Mouse (Mus musculus): ENCODE measurements around the gene Capza1.
"Not testable (repeated sequence)": the region's sequence is repeated elsewhere in the genome, so short reads cannot be mapped to it uniquely, and the experiment has no call there.

Capza1 gene

DNA sequence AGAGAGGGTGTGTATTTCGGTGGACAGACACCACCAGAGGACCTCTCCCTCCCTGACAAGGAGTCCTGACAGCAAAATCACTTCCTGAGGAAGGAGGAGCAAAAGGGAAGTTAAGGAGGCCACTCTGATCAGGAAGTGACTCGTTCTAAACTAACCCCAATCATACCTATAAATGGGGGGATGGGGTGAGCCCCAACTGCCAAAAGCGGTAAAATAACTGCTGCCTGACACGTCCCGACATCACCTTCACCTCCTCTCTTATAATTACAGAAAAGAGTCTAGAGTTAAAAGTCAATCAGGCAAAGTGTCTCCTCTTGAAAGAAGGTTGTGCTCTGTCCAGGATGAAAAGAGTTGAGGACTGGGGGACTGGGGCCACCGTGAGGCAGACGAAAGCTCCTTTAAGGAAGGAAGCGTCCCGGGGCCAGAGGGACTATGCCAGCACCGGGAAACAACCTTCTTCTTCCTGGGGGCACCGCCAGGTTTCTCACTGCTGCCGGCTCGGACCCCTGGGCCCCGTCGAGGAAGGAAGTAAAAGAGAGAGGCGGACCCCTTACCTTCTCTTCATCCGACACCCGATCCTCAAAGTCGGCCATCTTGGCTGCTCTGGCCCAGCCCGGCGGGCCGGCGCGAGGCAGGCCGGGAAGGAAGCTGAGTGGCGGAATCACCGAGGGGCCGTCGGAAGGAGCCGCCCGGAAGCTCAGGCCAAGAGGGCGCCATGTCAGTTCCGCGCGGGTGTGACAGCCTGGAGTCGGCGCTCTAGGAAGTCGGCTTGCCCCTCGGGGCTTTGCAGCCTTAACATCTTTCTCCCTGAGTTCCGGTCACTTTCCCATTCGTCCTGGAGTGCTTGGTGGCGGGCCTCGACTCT is at the start of gene Capza1, which contains the start of gene St7l:
Capza1 (minus strand) TSS at position 720 of the 865 bp plus-strand sequence.
St7l (plus strand) TSS at position 220 of the 865 bp plus-strand sequence.
- DNase-seq: peak; percentile 93

GRCm38 (mm10) chr3:104909195-104909594 is 44.9 kb upstream of the Capza1 start:
- DNase-seq: no peak

GRCm38 (mm10) chr3:104906007-104906406 is 41.7 kb upstream of the Capza1 start:
- DNase-seq: peak; percentile 39

GRCm38 (mm10) chr3:104905389-104905788 is 41.1 kb upstream of the Capza1 start:
- DNase-seq: peak; percentile 42

GRCm38 (mm10) chr3:104901154-104901553 is 36.8 kb upstream of the Capza1 start:
- DNase-seq: no peak

DNA sequence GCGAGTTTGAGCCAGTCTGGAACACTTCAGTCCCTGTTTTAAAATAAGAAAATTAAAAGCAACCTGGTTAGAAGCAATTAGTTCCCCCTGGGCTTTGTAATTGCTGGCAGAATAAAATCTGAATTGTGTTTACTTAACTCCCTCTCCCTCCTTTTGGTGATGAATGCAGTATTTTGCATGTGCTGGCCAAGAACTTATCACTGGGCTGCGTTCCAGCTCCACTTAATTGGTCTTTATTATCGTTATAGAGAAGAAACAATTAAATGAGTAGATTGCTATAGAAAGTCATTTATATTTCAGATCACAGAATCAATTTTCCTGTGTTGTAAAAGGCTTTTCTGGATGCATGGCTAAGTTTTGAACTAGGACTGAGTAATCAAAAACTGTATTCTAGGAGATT is 31.8 kb upstream of the Capza1 start:
- no peak for DNase-seq

DNA sequence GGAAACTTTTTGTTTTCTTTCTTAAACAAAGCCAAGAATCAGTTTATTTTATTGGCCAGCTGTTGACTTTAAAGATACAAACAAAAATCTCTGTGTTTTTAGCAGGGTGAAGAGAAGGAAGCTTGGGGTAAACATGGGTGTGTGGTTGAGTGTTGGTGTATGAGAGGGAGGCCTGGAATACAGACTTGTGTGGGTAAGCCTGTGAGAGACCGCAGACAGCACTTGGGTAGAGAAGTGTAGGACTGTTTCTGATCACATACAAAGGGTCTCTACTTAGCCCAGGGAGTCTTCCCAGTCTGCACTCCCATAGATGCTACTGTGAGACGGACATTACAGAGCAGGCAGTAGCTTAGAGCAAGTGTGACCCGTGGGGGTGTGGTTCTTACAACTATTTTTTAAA is 24.3 kb upstream of the Capza1 start:
- DNase-seq: no peak

- no peak for DNase-seq
Observed at GRCm38 (mm10) chr3:104869611-104870010, 5.3 kb upstream of the Capza1 start.

- DNase-seq: not testable (repeated sequence)
Observed at GRCm38 (mm10) chr3:104866674-104867073, 2.4 kb upstream of the Capza1 start.

- DNase-seq: no peak
Observed at GRCm38 (mm10) chr3:104865341-104865788, 1.1 kb upstream of the Capza1 start.

DNA sequence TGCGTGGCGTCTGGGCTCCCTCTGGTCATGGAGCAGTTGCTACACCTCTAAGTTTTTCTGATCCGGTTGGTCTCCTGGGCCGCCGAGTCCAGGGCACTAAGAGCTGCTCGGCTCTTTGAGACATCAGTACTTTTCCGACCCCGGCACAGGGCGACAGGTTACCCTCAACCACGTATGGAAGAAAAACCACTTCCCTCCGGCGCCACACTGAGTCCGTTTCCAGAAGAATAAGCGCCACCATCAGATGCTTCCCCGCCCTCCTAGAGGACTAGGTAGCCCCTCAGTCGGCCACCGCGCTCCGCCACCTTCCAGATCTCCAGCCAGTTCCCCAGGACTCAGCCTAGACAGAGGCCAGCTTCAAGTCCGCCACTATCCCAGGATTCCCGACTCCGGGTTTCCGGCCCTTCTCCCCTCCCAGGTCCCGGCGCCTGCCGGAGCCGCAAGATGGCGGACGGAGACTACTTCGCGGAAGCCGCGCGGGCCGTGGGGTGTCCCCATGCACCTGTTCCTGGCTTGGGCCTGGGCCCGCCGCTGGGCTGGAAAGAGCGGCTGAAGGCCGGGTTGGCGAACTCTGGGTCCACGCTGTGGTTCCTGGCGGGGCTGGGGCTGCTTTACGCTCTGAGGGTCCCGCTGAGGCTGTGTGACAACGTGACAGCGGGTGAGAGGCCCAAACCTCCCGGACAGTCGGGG is 491 bp upstream of the Capza1 start:
- DNase-seq: peak; percentile 92

DNA sequence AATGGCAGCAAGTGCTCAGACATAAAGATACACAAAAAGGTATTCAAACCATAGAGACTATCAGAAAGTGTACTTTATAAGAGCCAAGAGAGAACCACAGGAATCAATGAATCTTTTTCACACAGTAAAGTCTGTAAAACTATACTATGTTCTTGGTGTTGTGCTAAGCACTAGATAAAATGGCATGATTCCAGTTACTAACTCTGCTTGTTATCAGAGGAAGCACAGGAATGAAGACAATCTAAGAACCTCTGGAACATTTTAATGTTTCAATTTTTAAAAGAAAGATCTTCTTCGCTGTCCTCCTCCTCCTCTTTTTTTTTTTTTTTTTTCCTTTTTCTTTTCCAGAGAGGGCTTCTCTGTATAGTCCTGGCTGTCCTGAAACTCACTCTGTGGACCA is 5.7 kb downstream of the Capza1 start:
- DNase-seq: no peak

- DNase-seq: no peak
Observed at GRCm38 (mm10) chr3:104856106-104856505, 8.2 kb downstream of the Capza1 start.

- no peak for DNase-seq
Observed at GRCm38 (mm10) chr3:104854866-104855265, 9.4 kb downstream of the Capza1 start.

- DNase-seq: no peak
Observed at GRCm38 (mm10) chr3:104854465-104854864, 9.8 kb downstream of the Capza1 start.

DNA sequence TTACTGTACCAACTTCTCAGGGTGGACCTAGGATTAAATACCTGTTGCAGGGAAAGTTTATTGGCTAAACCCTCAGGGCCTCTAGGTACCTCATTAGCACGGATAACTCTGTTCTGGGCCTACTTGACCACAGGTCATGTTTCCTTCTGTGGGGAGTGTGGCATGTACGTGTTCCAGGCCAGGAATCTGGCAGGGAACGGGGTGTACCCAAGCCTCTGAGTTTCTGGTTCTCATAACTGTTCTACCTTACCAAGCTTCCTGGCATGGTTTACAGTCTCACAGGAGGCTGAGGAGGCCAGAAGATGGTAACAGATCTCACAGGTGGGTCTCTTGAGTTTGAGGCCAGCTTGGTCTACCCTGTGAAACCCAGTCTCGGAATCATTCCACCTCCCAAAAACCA is 17.7 kb downstream of the Capza1 start:
- DNase-seq: no peak

- no peak for DNase-seq
Observed at GRCm38 (mm10) chr3:104841049-104841448, 23.3 kb downstream of the Capza1 start.

- DNase-seq: no peak
Observed at GRCm38 (mm10) chr3:104835797-104836196, 28.5 kb downstream of the Capza1 start.

DNA sequence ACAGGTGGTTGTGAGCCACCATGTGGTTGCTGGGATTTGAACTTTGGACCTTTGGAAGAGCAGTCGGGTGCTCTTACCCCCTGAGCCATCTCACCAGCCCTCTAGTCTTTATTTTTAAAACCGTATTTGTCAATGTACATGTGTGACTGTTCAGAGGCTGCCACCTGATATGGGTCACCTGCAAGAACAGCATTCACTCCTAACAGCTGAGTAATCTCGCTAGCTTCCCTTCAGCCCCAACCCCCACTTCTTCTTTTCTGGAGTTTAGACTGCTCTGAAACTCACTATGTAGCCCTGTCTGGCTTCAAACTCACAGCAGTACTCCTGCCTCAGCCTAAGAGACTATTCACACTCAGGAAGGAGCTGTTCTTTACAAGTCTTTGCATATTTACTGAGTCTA is 41.9 kb downstream of the Capza1 start:
- no peak for DNase-seq

DNA sequence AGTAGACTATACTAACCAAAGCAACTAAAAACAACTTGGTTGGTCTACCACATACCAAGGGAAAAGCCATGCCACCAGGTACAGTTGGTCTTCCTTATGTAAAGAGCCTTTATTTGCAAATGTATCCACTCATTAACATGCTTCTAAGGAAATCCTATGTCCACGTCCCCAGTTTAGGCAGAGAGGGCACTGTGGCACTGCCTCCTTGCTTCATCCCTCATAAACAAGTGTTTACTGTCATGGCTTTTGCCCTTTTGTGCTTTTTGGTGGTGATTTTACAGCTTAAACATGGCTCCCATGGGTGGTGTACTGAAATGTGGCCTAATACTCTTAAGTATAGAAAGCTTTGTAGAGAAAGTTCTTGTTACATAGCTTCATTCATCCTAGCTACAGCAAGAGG is 43.9 kb downstream of the Capza1 start:
- DNase-seq: no peak

GRCm38 (mm10) chr3:104818749-104819134 is 45.6 kb downstream of the Capza1 start:
- no peak for DNase-seq

DNA sequence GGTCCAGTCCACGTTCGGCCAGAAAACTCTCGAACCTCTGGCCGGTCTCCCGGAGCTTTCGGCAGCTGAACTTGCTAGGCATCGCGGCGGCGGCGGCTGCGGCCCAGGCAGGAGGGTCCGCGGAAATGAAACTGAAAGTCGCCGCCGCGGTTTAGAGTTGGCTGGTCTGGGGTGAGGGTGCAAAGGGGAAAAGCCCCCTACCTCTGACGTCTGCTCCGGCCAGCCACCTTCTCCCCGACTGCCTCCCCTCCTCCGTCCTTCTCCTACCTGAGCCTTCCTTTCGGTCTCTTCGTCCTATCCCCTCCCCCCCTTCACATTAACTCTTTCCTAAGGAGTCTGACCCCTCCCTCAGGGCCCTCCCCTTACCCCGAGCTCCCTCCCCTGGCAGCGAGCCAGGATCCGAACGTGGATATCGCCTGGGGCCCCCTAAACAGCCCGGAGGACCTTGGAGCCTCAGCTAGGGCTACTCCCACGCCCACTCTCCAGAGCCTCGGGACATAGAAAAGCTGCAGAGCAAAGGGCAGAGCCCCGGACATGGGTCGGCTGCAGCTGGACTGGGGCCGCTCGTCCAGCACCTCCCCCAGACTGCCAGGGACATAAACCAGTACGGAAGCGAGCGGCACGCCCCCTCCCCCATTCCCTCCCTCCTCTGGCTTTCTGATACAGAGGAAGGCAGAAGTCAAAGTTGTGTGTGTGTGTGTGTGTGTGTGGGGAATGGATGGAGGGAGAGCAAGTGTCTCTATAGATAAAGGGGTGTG is 46.1 kb downstream of the Capza1 start, which contains the start of gene Mov10:
Mov10 (minus strand) TSS at position 573 of the 758 bp plus-strand sequence.
- DNase-seq: peak; percentile 19

- peak; percentile 47 for DNase-seq
Observed at GRCm38 (mm10) chr3:104817481-104817990, 46.8 kb downstream of the Capza1 start.
